Mouse (Mus musculus) frontal cortex, adult (tissue): ENCODE data around the gene Olfr906.

Experiments
- ATAC-seq: cut with Nextera tagmentation; 2 replicates; pipeline ENCODE4 v1.9.2; 2017; ENCODE audit warnings: mild to moderate bottlenecking, moderate library complexity, mixed read lengths; ENCODE audit not compliant: low TSS enrichment

Gene Olfr906

DNA sequence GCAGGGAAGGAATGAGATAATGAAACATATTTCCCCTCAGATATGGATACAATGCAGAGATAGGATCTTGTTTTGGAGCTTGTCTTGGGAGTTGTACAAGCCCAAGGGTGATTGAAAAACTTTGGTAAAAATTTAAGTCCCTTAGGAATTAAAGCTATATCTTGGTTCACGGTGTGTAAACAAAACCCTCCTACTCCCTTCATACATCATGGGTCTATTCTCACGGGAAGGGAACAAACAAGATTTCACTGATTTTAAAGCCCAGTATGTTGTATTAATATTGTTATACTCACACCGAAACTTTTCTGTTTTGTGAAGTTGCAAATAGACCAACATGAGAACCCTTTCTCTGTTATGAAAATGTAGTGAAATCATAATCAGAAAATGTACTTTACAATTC, at the start of gene Olfr906:
TSS of gene Olfr906 (plus strand) at position 301 of the 400 bp plus-strand sequence.
- ATAC-seq = no peak

DNA sequence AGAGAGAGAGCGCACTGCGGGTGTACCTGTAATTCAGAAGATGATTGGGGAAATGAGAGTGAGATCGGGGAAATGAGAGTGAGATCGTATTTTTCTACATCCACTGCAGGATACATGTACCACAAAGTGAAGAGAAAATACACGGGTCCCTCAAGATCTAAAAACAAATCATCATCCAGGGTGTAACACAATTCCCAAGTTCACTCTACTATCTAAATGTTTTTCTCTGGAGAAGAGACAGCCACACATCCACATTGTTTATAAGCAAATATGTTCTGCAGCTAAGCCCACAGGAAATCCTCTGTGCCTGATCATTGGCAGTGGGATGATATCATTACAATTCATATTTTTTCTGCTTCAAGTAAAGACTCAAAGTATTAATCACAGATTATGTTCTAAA, 39.5 kb upstream of the Olfr906 start, which contains the start of gene Olfr902:
TSS of gene Olfr902 (plus strand) at position 301 of the 400 bp plus-strand sequence.
- ATAC-seq = no peak

DNA sequence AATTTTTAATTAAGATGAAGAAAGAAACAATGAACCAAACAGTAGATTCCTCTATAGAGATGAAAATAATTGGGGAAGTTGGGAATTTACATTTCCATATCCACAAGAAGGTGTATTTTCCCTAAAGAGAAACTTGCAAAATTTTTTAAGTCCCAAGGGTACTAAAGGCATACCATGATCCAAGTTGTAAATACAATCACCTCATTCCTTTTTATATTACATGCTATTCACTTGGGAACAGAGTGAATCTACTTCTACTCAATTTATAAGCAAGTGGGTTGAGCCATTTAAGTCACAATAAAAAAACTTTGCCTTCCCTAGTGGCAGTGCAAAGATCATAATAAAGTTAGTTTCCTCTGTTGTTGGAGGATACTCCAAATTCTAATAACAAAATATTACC, 24.0 kb upstream of the Olfr906 start, which contains the start of gene Olfr904:
TSS of gene Olfr904 (plus strand) at position 301 of the 400 bp plus-strand sequence.
- no peak for ATAC-seq

DNA sequence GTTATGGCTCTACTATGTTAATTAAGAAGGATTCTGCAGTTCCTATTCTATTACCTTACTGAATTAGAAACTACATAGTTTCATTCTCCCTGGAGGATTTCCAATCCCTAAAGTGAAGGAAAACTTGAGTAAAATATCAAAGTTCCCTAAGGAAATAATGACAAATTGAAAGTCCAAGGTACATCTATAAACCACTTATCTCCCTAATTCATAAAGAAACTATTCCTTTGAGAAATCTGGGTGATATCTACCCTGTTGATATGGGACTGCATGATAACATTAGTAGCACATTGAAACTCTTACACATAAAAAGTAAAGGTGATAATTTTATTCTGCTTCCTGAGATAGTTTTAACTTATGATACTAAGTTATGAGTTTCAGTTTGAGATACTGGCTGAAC, 16.1 kb upstream of the Olfr906 start, which contains the start of gene Olfr905:
TSS of gene Olfr905 (plus strand) at position 301 of the 400 bp plus-strand sequence.
- ATAC-seq = no peak

DNA sequence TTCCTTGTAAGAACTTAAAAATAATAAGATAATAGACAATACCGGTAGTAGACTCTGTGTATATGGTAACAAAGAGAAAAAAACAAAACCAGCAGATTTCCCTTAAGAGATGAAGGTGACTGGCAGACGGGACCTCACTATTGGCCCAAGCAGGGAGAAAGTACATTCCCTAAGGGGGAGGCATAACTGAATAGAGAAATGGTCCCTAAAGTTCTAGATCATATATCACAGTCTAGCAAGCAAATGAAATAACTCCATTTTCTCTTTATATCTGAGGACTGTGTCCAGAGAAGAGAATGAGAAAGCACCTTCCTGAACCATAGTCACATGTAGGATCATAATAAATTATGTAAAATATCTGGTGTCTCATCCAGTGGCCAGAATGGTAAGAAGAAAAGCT, 8.6 kb downstream of the Olfr906 start, which contains the start of gene Olfr907:
TSS of gene Olfr907 (plus strand) at position 301 of the 400 bp plus-strand sequence.
- ATAC-seq = no peak

DNA sequence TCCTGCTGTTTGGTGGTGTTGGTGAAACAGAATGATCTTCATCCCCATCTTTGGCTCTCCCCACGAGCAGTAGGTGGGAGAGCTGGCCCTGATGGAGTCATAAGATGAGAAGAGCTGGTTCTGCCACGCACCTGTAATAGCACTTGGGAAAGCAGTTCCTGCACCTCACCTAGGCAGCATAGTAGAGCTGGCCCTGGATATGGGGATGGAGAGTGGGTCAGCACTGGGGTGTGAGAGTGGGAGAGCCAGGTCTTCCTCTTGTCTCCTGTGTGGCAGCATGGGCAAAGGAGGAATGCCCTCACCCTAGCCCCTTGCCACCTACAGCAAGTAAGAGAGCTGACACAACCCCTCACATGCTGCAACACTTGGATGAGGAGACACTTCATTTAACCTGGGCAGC, 25.5 kb downstream of the Olfr906 start:
- no peak for ATAC-seq

DNA sequence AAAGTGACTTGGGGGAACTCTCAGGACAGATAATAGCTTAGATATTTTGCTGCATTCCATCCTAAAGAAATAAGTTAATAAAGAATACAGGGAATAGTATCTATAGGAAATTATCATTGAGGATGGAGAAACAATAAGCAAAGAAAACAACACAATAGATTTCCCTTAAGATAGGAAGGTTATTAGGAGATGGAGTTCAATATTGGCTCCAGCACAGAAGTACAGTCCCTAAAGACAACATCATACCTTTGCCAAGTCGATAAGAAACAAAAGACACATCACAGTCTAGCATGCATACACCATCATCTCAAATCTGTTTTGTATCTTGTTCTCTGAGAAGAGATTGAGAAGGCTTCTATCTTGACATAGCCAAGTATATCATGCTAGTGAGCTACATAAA, 34.4 kb downstream of the Olfr906 start, which contains the start of gene Olfr911-ps1:
TSS of gene Olfr911-ps1 (plus strand) at position 301 of the 400 bp plus-strand sequence.
- ATAC-seq = no peak

DNA sequence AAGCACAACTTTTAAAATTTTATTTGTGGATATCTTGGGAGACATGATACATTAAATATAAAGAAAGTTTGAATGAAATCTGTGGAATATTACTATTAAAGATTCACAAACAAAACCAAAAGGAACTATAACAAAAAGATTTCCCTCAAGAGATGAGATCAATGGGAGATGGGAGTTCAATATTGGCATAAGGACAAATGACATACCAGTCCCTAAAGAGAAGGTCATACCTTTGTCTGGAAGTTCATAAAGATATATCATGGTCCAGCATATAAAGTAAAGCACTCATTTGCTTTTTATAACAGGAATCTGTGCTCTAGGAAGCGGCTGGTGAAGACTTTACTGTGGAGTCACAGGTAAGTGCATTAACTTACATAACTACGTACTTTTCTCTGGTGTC, 50.7 kb downstream of the Olfr906 start, which contains the start of gene Olfr910:
TSS of gene Olfr910 (plus strand) at position 301 of the 400 bp plus-strand sequence.
- ATAC-seq = no peak
